Comparison of ENCODE assay signal across 25 mouse cellular contexts in genomic region chr7:109511838-109512237, GRCm38 (mm10). TPM values are rescaled to one million over a fixed set of nuclear protein-coding genes. Genes with fewer than 3 reads are reported as not detected.
DNase-seq lines count a peak whose midpoint lies in the region; ATAC-seq and TF ChIP-seq lines count a peak whose summit lies in the region.
"Had no signal": no experiment of that assay in that cellular context is flagged by ENCODE, and none has a peak within 500 bp of the region (broad histone marks: within the 10 kb centered on the region; RNA-seq: fewer than 3 reads in every experiment).

No protein-coding gene starts in this region.

- no peak for TF ChIP-seq RAD21 in MEL (IDR thresholded peaks at IDR 0.05; ENCODE audit: low read depth, low read length)

- DNase-seq in MEL (ENCODE audit: low read depth, low spot score) (peak; percentile 30), MN1 (ENCODE audit: low spot score) (no peak)
- peak; percentile 55 for DNase-seq in c-Kit-positive CD71-positive TER-119-positive erythroid progenitor cells, embryonic 14.5 days (ENCODE audit: low spot score)
- peak in 1 of 3 experiments; percentile 36 for DNase-seq in liver, embryonic 14.5 days (ENCODE audit: low read depth in 3 of 3, low spot score in 3 of 3)
- no peak for DNase-seq in liver, postnatal 0 days
- DNase-seq in left cerebral cortex, postnatal 4 days: no peak
- no peak for DNase-seq in adrenal gland, adult 18-20 months (ENCODE audit: low spot score in 2 of 2)
- DNase-seq in ovary, postnatal 36 days (ENCODE audit: low spot score): no peak
- DNase-seq: adrenal gland, adult 2 months; adrenal gland, postnatal 14 days; cerebellum, adult 11-12 months; cerebellum, adult 8-10 months; cerebellum, postnatal 14 days; gastrocnemius, adult 2 months; gastrocnemius, postnatal 14 days; heart, adult 11 months had no signal

- TF ChIP-seq POLR2A in MEL (IDR thresholded peaks at IDR 0.05; ENCODE audit: control insufficient read depth in 1 of 2, insufficient read depth in 1 of 2, low read depth in 1 of 2, low read length in 2 of 2, poor library complexity in 1 of 2): no peak

- no peaks in the 10 kb centered on the region; a peak in 1 of 4 replicates for H3K27me3 ChIP-seq in MEL (ENCODE audit: control insufficient read depth in 1 of 2, insufficient read depth in 2 of 2, low read length in 2 of 2)
- no peaks in the 10 kb centered on the region for H3K27me3 ChIP-seq in liver, embryonic 14.5 days (ENCODE audit: control insufficient read depth, insufficient read depth, low read length)
- no peaks in the 10 kb centered on the region for H3K27me3 ChIP-seq in liver, postnatal 0 days (ENCODE audit: insufficient read depth, low read length)
- H3K27me3 ChIP-seq: forebrain, embryonic 13.5 days; hindbrain, embryonic 12.5 days; hindbrain, embryonic 15.5 days; Patski had no signal

- no peaks in the 10 kb centered on the region for H3K9me3 ChIP-seq in MEL (replicated peaks; ENCODE audit: insufficient read depth, low read length)
- no peaks in the 10 kb centered on the region for H3K9me3 ChIP-seq in liver, embryonic 14.5 days (ENCODE audit: control insufficient read depth, low read length)
- no peaks in the 10 kb centered on the region for H3K9me3 ChIP-seq in liver, postnatal 0 days (ENCODE audit: low read length)
- H3K9me3 ChIP-seq: forebrain, embryonic 10.5 days; forebrain, embryonic 13.5 days; hindbrain, embryonic 12.5 days; hindbrain, embryonic 15.5 days had no signal

- peak; percentile 86 for ATAC-seq in liver, embryonic 14.5 days (ENCODE audit: insufficient read depth)
- peak; percentile 66 for ATAC-seq in liver, postnatal 0 days
- ATAC-seq: CD4-positive, CD25-positive, alpha-beta regulatory T cell, adult 4 months; forebrain, embryonic 13.5 days; forebrain, embryonic 16.5 days; Patski had no signal

- H3K36me3 ChIP-seq in MEL (ENCODE audit: control insufficient read depth in 1 of 2, insufficient read depth in 2 of 2, low read length in 2 of 2): peaks cover 0 to 7% of the 10 kb centered on the region in 2 experiments; a peak in 1 of 4 replicates
- H3K36me3 ChIP-seq in liver, embryonic 14.5 days (replicated peaks; ENCODE audit: control insufficient read depth, insufficient read depth, low read depth): no peaks in the 10 kb centered on the region
- H3K36me3 ChIP-seq in liver, postnatal 0 days (replicated peaks; ENCODE audit: insufficient read depth, low read length): no peaks in the 10 kb centered on the region
- H3K36me3 ChIP-seq: forebrain, embryonic 10.5 days; hindbrain, embryonic 12.5 days; hindbrain, embryonic 15.5 days had no signal

- H3K9ac ChIP-seq in MEL (ENCODE audit: control insufficient read depth, low read depth, low read length, poor library complexity, severe bottlenecking): no peak overlapping the region
- 0 out of 2 replicates have a peak overlapping the region, but pooled peaks have one; percentile 3 for H3K9ac ChIP-seq in liver, embryonic 14.5 days (replicated peaks)
- H3K9ac ChIP-seq in liver, postnatal 0 days (replicated peaks): no peak overlapping the region
- H3K9ac ChIP-seq: forebrain, embryonic 13.5 days; hindbrain, embryonic 12.5 days; hindbrain, embryonic 15.5 days had no signal

- peaks cover 9 to 15% of the 10 kb centered on the region in 2 experiments for H3K4me1 ChIP-seq in MEL (ENCODE audit: control insufficient read depth in 1 of 2, insufficient read depth in 2 of 2, low read length in 2 of 2)
- H3K4me1 ChIP-seq in liver, embryonic 14.5 days (replicated peaks; ENCODE audit: control insufficient read depth in 2 of 2, insufficient read depth in 2 of 2, low read length in 1 of 2): peaks cover 13 to 23% of the 10 kb centered on the region in 2 experiments
- peaks cover 4% of the 10 kb centered on the region; the same call in 1 of the 2 replicates for H3K4me1 ChIP-seq in liver, postnatal 0 days (ENCODE audit: insufficient read depth)

- no peak overlapping the region for H3K4me3 ChIP-seq in MEL (ENCODE audit: control insufficient read depth in 1 of 2, insufficient read depth in 1 of 2, low read depth in 2 of 2, low read length in 2 of 2)
- H3K4me3 ChIP-seq in liver, embryonic 14.5 days (ENCODE audit: insufficient read depth in 1 of 2, low read depth in 2 of 2, low read length in 2 of 2): no peak overlapping the region
- H3K4me3 ChIP-seq in liver, postnatal 0 days (ENCODE audit: low read depth, low read length): no peak overlapping the region
- H3K4me3 ChIP-seq: forebrain, embryonic 10.5 days; forebrain, embryonic 13.5 days; gastrocnemius, adult 2 months; hindbrain, embryonic 12.5 days; hindbrain, embryonic 15.5 days had no signal

- TF ChIP-seq CTCF in MEL (IDR thresholded peaks at IDR 0.05 in 2 of 3, conservative IDR thresholded peaks at IDR 0.05 in 1 of 3; ENCODE audit: control insufficient read depth in 1 of 3, insufficient read depth in 1 of 3, low read depth in 2 of 3, low read length in 3 of 3, poor library complexity in 1 of 3, severe bottlenecking in 1 of 3): no peak
- no peak for TF ChIP-seq CTCF in liver, embryonic 14.5 days (IDR thresholded peaks at IDR 0.05; ENCODE audit: low read depth)
- TF ChIP-seq CTCF in liver, postnatal 0 days (IDR thresholded peaks at IDR 0.05; ENCODE audit: low read depth): no peak

- TF ChIP-seq EP300 in MEL (IDR thresholded peaks at IDR 0.05; ENCODE audit: low read depth in 1 of 2, low read length in 2 of 2): peak in 1 of 2 experiments; percentile 24; a peak in 1 of 4 replicates
- peak; percentile 47 for TF ChIP-seq EP300 in liver, embryonic 14.5 days (IDR thresholded peaks at IDR 0.05; ENCODE audit: low read depth)
- TF ChIP-seq EP300 in liver, postnatal 0 days (IDR thresholded peaks at IDR 0.05; ENCODE audit: low read depth): no peak

- H3K4me2 ChIP-seq in liver, embryonic 14.5 days (ENCODE audit: low read depth): peak overlapping the region; percentile 20; the same call in 1 of the 2 replicates
- H3K4me2 ChIP-seq in liver, postnatal 0 days (ENCODE audit: low read depth, low read length): no peak overlapping the region
- H3K4me2 ChIP-seq: forebrain, embryonic 13.5 days; heart, embryonic 11.5 days; hindbrain, embryonic 12.5 days; hindbrain, embryonic 15.5 days had no signal

- 56% methylated on average over 3 of the region's 3 CpGs for WGBS in liver, embryonic 14.5 days (ENCODE audit: insufficient replicate concordance)
- WGBS in liver, postnatal 0 days (ENCODE audit: insufficient replicate concordance): 80% methylated on average over 3 of the region's 3 CpGs

- intact Hi-C loops in left cerebral cortex, postnatal 4 days (cut with DNase I): no loop called here

- H3K27ac ChIP-seq in MEL (ENCODE audit: control insufficient read depth, low read depth, low read length): no peak overlapping the region
- no peak overlapping the region for H3K27ac ChIP-seq in liver, embryonic 14.5 days
- H3K27ac ChIP-seq in liver, postnatal 0 days (ENCODE audit: low read depth): no peak overlapping the region
- H3K27ac ChIP-seq: forebrain, embryonic 10.5 days; forebrain, embryonic 13.5 days; gastrocnemius, adult 2 months; hindbrain, embryonic 12.5 days; hindbrain, embryonic 15.5 days had no signal

- no peaks in the 10 kb centered on the region for H3K79me2 ChIP-seq in MEL (ENCODE audit: control insufficient read depth, insufficient read depth, low read length, poor library complexity)

TF ChIP-seq in MEL, 35 proteins besides CTCF, POLR2A, EP300 and RAD21:
- TF ChIP-seq TCF12 (IDR thresholded peaks at IDR 0.05; ENCODE audit: low read depth, low read length) (peak; percentile 29; the same call in 1 of the 2 replicates), NELFE (IDR thresholded peaks at IDR 0.05; ENCODE audit: low read depth, low read length) (no peak), TAL1 (IDR thresholded peaks at IDR 0.05; ENCODE audit: low read length) (peak; percentile 32), GATA1 (IDR thresholded peaks at IDR 0.05; ENCODE audit: low read depth, low read length) (0 out of 2 replicates have a peak, but pooled peaks have one; percentile 32)

RNA-seq across cellular contexts. Expression of gene Trim66, which starts 3.9 kb away (rescaled TPM):
- not detected in 2 replicates for total RNA-seq in MEL (2012; rRNA removed)
- under 1 TPM in 1 of 2 experiments, not detected in 1; 0.01 TPM for polyA plus RNA-seq in MEL (2012; ENCODE audit: insufficient read depth in 1 of 2, insufficient read length in 2 of 2, low read depth in 1 of 2, low replicate concordance in 2 of 2, missing spikeins in 1 of 2)
- polyA plus RNA-seq in liver, embryonic 14.5 days (2012; rRNA removed): 0.03 TPM in 2 replicates
- polyA plus RNA-seq in liver, embryonic 14.5 days (2014; fragmentation: Nextera tagmentation; extraction: Ambion mirVana): 0.03 TPM in 1 of 2 replicates, not detected in the other
- 0.02 TPM in 1 of 2 replicates, not detected in the other for polyA plus RNA-seq in liver, postnatal 0 days (2015; fragmentation: Nextera tagmentation; extraction: Ambion mirVana)
- 1 to 10 TPM; 3.1 TPM for total RNA-seq in left cerebral cortex, postnatal 4 days (2021)
- under 1 TPM; 0.19 to 0.30 TPM for total RNA-seq in adrenal gland, adult 18-20 months (2021)
- polyA plus RNA-seq: CD4-positive, CD25-positive, alpha-beta regulatory T cell, adult 4 months; heart, postnatal 0 days had no signal

RNA-seq across cellular contexts. Expression of gene Rpl27a, which starts 7.1 kb away (rescaled TPM):
- 1,139 and 1,252 TPM in 2 replicates for total RNA-seq in MEL (2012; rRNA removed)
- 100 to 1,000 TPM in 1 of 2 experiments, not detected in 1; 221 TPM for polyA plus RNA-seq in MEL (2012; ENCODE audit: insufficient read depth in 1 of 2, insufficient read length in 2 of 2, low read depth in 1 of 2, low replicate concordance in 2 of 2, missing spikeins in 1 of 2)
- 389 and 486 TPM in 2 replicates for polyA plus RNA-seq in liver, embryonic 14.5 days (2012; rRNA removed)
- 93.6 and 94.5 TPM in 2 replicates for polyA plus RNA-seq in liver, embryonic 14.5 days (2014; fragmentation: Nextera tagmentation; extraction: Ambion mirVana)
- 83.1 and 84.4 TPM in 2 replicates for polyA plus RNA-seq in liver, postnatal 0 days (2015; fragmentation: Nextera tagmentation; extraction: Ambion mirVana)
- 100 to 1,000 TPM; 159 TPM for total RNA-seq in left cerebral cortex, postnatal 4 days (2021)
- total RNA-seq in adrenal gland, adult 18-20 months (2021): 100 to 1,000 TPM; 204 to 208 TPM

Comparison
In these comparisons a context has a peak if more than half of its experiments do, and no peak if none do; other contexts are left out.
1. DNase-seq: peak in MEL (single experiment) and c-Kit-positive CD71-positive TER-119-positive erythroid progenitor cells, embryonic 14.5 days (single experiment); none in liver, postnatal 0 days (single experiment), MN1 (single experiment), left cerebral cortex, postnatal 4 days (single experiment), adrenal gland, adult 18-20 months (0 of 2) and ovary, postnatal 36 days (single experiment).